Mouse (Mus musculus) adrenal gland, postnatal 36 days (tissue): ENCODE results near the gene Hsf4. TPM values are rescaled to one million over a fixed set of nuclear protein-coding genes. Genes with fewer than 3 reads are reported as not detected.
A peak's percentile ranks its signal among the peaks of the same experiment; 100 is the strongest.
"Not testable (repeated sequence)": the region's sequence is repeated elsewhere in the genome, so short reads cannot be mapped to it uniquely, and the experiment has no call there.

Experiments used
- DNase-seq, 2 experiments: peaks; one replicate each; pipeline ENCODE4 v3.0.0; 2021; ENCODE audit warnings: mixed read lengths in 1 of 2
- total RNA-seq, 2 experiments: library from RNA; stranded (reverse); gene quantifications; 2 replicates each; pipeline ENCODE4 v1.2.3; 2021

The Hsf4 gene
- total RNA-seq, 2 experiments from 2014 or later, result 1.3 to 1.6 TPM

DNA sequence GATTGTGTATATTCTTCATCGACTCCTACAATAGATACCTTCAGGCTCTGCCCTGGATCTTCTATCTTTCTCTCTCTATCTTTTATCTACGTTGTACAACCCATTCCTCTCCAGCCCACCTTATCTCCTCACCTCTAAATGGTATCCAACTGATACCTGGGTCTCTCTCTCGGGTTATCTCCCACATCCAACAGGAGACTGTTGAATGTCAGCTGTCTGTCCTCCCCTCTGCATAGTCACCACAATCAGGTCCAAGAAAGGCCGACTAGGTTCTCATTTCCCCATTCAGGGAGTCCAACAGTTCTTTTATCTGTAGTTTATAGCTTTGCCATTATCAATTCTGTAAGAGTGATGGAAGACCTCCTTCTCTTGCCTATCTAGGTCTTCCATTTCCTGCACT, 12.6 kb downstream of the Hsf4 start:
- no peak for DNase-seq

DNA sequence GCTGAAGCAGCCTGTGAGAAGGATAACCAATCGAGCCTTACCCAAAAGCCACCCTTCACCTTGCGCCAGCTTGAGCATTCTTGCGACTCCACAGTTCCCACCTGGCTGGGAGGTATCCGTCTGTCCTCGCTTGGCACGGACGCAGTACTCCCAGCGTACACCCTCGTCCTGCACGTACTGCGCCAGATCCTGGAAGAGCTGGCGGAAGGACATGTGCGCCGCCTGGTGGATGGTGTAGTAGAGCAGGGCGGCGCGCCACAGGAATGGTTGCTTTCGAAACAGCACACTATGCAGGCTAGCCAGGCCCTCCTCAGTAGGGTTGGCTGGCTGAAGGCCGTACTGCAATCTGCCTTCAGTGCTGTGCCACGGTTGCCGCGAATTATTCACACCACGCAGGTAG, 13.5 kb downstream of the Hsf4 start:
- DNase-seq, result peak; percentile 78 to 79

DNA sequence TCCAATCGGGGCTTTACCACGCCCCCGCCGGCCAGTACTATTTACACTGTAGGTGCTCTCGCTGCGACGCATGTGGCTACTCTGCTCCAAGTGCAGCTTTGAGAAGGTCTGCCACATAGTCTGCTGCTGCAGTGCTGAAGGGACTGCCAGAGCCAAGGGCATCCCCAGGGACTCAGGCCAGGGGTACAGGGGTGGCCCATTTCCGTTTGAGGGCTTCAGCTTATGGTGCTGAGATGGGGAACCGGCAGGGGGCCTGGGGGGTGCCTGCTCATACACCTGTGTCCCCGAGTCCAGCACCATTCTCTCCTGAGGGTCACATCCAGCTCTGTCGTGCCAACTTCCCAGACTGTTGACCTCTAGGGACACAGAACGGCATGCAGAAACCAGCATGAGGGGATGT, 15.9 kb downstream of the Hsf4 start:
- DNase-seq, result no peak

DNA sequence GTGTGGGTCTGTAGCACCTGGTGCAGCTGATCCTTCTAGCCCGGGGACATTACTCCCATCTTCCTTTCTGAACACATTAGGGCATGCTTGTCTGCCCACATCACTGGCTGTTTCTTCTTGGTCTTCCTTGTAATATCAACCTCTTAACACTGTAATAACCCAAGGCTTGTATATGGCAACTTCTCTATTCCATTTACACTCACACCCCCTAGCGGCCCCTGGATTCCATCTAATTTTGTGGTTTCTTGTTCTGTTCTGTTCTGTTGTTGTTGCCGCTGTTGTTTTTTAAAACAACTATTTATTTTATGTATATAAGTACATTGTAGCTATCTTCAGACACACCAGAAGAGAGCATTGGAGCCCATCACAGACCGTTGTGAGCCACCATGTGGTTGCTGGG, 17.3 kb downstream of the Hsf4 start:
- DNase-seq, result no peak

DNA sequence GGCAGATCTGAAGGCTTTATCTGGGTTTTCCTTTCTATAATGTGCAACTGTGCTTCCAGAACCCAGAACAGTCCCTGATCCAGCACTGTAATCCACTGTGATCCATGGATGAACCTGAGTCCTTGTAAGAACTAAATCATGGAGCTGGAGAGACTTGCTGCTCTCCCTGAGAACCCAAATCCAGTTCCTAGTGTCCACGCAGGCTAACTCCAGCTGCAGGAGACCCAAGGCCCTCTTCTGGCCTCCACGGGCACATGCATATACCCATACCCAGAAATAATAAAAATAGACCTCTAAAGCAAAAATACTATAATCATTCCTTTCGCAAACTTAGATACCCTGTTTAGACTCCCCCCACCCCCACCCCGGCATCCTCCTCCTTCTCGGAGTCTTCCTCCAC, 18.6 kb downstream of the Hsf4 start:
- DNase-seq, result no peak

DNA sequence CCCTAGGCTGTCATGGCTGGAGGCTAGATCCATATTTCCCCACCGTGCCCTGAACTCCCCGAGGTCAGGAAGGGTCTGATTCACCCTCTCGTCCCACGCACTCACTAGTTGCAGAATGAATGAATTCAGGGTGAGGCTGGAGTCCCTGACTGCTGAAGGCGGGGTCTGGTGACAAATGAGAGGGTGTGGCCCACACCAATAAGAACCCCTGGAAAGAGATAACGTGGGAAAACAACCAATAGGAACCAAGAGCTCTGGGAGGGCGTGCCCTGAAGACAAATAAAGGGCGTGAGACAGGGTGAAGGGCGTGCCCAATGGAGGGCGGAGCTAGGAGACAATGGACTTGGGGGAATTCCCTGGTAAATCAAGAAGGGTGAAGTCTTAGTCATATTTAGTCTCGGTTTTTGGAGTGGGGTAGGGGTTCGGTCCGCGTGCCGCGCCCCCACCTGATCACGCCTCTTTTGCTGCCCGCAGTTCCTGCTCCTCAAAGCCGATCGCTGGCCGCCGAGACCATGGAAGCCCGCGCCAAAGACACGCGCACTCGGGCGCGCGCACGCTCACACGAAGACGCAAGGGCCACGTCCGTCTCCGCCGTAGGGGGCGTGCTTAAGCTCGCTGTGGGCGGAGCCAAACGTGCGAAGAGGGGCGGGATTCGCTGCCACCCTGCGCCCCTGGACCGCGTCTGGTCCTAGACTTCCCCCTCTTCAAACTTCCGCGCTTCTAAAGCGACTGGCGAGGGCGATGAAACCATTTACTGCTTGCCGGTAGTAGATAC, 19.5 kb downstream of the Hsf4 start:
- peak; percentile 93 to 95 for DNase-seq

DNA sequence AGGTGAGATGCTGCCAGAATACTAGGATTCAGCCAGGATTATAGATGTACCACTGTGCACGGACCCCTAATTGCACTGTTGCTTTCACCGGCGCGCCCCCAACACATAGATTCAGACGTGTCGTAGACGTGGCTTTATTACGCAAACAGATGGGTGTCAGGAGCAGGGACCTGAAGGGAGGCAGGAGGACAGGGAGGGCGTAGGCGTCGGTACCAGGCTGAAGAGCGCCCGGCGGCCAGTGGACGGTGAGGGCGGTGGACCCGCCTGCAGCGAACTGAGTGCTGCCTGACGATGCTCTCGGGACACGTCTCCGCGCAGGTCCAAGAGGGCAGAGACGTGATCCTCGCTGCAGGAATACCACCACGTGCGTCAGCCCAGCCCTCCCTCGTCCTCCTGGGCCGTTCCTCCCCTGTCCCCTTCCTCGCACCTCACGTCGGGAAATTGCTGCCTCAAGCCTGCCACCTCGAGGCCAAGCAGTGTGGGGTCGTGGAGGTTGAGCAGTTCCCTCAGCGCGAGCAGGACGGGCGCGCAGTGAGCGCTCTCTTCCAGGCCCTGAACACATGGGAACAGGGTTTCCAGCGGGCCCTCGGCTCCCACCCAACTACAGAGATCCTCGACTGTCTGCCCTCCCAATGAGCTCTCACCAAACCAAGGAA, 20.3 kb downstream of the Hsf4 start, which contains the start of gene 4931428F04Rik:
4931428F04Rik (minus strand) TSS at position 60 of the 656 bp plus-strand sequence.
- DNase-seq, result peak; percentile 59 to 63

DNA sequence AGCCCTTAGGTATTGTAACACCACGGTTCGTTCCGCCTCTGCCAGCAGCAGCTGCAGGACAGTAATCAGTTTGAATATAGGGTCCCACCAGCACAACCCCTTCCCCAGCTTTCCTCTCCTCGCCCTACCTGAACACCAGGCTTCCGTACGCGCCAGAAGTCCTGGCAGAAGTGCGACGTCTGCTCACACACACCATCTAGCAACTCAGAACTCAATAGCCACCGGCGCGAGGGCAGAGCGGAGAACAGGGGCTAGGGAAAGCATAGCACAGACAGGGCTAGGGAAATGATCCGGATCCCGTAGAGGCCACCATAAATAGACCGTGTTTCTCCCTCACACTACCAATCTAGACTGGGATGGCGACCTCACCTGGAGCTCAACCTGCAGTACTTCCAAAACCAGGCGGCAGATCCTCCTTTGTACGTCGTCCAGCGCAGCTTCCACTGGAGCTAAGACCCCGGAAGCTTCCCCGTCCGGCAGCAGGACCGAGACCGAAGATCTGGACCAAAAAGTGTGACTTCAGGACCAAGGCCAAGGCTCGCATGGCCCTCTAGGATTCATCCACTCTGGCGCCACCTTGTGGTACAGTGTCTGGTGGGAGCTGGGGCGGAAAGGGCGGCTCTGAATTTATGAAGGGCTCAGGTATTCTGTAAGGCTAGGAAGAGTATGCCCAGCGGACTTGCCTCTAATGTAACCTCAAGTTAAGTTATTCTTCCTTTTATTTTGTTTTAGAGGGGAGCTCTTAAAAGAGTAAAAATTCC, 21.1 kb downstream of the Hsf4 start:
- DNase-seq, result peak; percentile 90 to 92

DNA sequence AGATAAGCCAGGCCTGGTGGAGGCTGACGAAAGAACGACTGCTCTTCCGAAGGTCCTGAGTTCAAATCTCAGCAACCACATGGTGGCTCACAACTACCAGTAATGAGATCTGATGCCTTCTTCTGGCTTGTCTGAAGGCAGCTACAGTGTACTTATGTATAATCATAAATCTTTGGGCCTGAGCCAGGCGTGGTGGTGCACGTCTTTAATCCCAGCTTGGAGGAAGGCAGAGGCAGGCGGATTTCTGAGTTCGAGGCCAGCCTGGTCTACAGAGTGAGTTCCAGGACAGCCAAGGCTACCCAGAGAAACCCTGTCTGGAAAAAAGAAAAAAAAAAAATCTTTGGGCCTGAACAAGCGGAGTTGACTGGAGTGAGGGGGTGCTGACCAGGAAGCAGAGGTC, 21.8 kb downstream of the Hsf4 start:
- not testable (repeated sequence) for DNase-seq

DNA sequence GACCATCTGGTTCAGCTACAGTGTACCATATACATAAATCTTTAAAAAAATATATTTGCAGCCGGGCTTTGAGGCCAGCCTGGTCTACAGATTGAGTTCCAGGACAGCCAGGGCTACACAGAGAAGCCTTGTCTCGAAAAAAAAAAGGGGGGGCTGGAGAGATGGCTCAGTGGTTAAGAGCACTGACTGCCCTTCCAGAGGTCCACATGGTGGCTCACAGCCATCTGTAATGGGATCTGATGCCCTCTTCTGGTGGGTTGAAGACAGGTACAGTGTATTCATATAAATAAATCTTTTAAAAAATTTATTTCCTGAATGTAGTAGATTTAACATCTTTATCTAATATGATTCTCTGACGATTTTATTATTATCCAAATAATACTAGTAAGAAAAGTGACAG, 22.2 kb downstream of the Hsf4 start:
- DNase-seq, result not testable (repeated sequence)

DNA sequence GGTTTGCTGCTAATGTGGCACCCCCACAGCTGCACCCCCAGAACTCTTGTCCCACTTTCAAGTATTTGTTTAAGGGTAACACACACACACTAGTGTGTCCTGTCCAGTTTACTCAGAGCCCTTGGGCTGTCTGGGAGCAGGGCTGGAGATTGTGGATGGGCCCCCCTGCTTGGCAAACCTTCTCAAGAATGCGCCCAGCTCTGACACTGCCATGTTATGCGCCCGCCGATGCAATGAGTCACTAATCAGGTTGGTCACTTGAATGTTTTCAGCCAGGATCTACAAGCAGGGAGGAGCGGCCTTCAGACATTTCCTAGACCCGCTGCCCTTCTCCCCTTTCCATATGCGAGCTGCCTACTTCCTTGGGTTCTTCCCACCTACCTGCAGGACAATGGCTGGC, 22.9 kb downstream of the Hsf4 start:
- no peak for DNase-seq

DNA sequence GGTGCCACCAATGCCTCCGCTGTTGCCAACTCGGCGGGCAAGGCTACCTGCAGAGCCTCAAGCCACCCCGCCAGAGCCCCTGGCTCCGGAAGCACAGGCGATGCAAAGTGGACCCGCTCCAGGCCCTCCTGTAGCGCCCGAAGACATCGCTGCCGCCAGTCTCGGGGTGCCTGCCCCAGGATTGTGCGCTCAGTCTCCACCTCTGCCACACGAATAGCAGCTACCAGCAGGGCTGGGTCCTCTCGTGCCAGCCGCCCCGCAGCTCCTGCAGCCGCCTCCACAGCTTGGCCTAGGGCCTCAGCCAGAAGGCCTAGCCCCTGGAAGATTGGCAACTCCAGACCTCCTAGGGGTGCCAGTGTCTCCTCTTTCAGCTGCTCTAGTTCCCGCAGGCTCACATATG, 23.8 kb downstream of the Hsf4 start:
- no peak for DNase-seq

DNA sequence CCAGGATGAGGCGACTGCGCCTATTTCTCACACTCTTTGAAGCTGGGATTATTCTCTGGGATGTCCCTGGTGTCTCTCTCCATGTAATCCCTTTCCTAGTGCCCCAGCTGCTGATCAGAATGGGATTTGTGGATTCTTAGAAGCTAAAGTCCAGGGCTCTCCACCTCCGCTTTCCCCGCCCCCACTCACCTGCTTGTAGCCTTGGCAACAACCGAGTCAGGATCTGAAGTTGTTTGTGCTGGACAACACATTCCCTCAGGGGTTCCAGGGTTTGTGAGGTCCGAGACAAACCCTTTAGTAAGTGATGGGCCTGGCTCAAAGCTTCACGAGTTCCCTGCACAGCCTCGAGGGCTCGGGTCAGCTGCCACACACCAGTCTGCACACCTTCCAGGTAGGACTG, 25.2 kb downstream of the Hsf4 start:
- no peak for DNase-seq

DNA sequence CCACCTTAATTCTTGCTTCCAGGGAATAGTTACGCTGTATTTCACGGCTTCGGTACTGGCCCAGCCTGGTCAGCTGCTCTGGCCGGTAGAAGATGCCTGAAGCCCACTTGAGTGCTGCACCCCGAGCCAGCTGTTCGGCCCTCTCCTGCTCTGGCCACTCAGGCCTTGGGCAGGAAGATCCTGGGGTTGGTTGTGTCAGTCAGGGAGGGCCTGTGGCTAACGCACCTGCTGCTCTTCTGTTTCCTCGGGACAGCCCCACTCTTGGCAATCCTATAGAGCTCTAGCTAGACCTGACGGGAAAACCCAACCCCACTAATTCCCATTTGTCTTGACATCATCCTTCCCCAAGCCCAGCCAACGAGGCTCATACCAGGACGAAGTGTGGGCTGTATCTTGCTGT, 25.7 kb downstream of the Hsf4 start:
- no peak for DNase-seq

DNA sequence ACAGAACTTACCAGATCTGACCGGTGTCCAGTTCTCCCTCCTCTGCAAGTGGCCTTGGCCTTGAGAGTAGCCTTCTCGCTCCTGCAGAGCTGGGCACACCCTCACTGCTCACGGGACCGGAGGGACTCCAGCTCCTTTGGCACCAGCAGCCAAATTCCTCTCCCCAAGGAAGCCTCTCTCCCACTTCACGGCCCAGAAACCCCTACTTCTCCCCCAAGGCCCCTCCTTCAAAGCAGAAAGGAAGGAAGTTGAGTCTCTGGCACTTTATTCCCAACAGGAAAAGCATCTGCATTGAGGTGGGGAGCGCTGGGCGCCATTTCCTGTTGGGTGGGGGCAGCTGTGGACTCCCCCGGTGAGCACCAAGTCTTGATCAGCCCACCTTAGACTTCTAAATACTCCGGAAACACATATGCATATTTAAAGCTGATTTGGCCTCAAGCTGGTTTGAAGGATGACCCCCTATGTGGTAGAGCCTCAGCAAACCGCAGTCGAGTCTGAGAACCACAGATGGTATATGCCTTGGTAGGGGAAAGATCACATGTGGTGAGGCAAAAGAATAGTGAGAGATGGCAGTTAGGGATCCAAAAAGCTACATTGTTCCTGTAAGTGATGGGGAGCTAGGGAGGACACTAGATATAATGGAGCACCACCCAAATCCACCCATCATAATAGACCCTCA, 26.4 kb downstream of the Hsf4 start, which contains the start of gene Exoc3l:
Exoc3l (minus strand) TSS at position 207 of the 679 bp plus-strand sequence.
- peak; percentile 81 to 82 for DNase-seq

DNA sequence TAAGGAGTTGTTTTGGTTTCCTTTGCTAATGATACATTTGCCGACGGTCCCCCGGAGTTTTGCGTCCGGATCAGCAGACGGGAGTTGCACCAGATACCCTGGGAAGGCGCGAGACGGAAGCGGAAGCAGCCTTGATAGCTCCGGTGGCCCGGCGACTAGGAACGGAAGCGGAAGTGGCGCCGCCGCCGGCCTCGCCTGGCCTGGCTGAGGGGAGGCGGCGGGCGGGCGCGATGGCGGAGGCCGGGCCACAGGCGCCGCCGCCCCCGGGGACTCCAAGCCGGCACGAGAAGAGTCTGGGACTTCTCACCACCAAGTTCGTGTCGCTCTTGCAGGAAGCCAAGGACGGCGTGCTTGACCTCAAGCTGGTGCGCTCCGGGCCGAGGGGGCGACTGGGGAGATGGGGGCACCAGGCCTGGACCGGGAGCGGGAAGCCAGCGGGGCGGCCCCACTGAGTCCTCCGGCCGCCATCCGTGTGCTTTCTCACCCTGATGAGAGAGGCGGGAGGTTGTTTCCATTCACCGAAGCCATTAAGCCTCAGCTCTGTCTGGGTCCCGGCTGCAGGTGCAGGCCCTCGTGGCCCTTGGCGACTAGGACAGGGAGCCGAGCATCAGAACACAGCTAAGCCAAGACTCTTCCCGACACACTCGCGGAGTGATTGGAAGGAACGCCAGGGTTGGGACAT, 28.1 kb downstream of the Hsf4 start, which contains the start of gene E2f4:
E2f4 (plus strand) TSS at position 153 of the 682 bp plus-strand sequence.
- DNase-seq, result peak; percentile 96 to 97

DNA sequence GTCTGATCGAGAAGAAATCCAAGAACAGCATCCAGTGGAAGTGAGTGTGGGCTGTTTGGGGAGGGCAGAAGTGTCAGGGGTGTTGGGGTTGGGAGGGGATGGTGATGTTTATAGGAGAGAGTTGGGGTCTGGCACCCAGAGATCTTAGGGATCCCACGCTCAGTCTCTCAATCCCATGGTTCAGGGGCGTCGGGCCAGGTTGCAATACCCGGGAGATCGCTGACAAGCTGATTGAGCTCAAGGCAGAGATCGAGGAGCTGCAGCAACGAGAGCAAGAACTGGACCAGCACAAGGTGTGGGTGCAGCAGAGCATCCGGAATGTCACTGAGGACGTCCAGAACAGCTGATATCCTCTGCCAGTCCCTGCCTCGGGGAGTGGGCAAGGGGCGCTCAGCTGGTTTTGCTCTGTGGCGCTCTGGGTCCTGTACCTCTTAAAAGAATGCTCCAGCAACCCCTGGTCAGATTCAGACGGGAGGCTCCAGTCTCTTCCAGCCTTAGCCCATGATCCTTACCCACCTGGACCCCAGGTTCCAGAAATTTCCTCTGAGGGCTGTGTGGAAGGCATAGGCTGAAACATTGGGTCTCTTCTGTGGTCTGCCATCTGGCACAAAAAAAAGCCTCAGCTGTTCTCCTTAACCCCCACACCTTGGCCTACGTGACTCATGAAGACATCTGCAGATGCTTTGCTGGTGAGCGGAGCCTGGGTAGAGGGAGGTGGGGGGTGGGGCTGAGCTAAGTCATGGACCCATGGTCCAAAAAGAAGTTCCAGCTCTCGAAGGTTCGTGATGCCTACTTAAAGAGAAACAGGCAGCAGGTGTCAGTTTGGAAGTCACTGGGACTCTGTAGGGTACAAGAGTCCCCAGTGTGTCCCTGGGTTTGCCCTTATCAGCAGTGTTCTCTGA, 29.0 kb downstream of the Hsf4 start:
- DNase-seq, result no peak

DNA sequence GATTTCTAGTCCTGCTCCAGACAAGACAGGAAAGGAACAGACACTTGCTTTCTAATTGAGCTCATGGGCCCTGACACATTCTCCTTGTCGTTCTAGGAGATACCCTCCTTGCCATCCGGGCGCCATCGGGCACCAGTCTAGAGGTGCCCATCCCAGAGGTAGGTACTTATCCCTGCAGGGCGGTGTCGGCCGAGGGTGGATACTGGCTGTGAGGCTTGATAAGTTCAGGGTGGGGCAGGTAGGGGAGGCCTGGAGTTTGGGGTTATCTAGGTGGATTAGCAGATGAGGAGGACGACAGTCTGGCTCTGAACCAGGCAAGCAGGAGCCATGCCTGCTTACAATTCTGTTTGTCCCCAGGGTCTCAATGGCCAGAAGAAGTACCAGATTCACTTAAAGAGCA, 30.4 kb downstream of the Hsf4 start:
- no peak for DNase-seq

DNA sequence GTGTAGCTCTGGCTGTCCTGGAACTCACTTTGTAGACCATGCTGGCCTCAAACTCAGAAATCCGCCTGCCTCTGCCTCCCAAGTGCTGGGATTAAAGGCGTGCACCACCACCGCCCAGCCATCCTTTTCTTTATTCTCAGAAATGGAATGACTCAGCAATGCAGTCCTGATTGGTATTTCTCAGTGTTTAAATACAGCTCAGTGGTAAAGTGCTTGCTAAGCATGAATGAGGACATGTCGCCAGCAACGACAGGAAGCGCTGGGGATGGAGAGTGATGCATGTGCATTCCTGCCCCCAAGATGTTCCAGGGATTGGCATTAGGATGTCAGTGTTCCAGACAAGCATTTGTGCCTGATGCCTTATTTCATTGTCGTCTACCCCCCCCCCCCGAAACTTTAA, 33.8 kb downstream of the Hsf4 start:
- DNase-seq, result no peak

DNA sequence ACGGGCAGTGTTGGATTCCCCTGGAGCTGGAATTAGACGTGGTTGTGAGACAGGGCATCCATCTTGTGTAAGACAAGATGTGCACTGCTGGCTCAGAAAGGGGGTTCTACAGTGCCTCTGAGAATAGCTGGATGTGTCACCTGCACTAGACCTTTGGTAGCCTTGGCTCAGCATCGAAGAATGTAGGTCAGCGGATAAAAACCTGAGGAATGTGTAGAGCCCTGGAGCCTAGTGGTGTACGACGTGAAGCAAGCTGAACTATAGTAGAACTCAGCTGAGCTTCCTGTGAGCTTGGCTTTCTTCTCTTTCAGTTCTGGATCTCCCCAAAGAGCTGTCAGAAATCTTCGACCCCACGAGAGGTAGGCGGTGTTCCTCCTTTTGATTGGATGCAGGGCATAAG, 34.3 kb downstream of the Hsf4 start:
- DNase-seq, result no peak
